Mouse (Mus musculus) G1E (cell line): Measurements from ENCODE around the gene Ubox5.

Source experiments
- CTCF ChIP-seq: IDR thresholded peaks from 2 replicates; pipeline ENCODE4 v1.5.1; 2012; ENCODE audit warnings: low read depth, low read length, inconsistent platforms, mixed read lengths
- GATA1 ChIP-seq: IDR thresholded peaks from 2 replicates; pipeline ENCODE4 v1.6.1; 2012; ENCODE audit warnings: borderline replicate concordance, low read length, inconsistent platforms, mixed read lengths
- GATA2 ChIP-seq: IDR thresholded peaks from 2 replicates; pipeline ENCODE4 v1.6.1; 2012; ENCODE audit warnings: low read depth, low read length, inconsistent platforms, borderline replicate concordance
- POLR2AphosphoS5 ChIP-seq: IDR thresholded peaks from 2 replicates; pipeline ENCODE4 v1.6.1; 2012; ENCODE audit warnings: low read depth, low read length, inconsistent platforms; ENCODE audit not compliant: insufficient replicate concordance
- TAL1 ChIP-seq: conservative IDR thresholded peaks from 2 replicates; pipeline ENCODE4 v1.6.1; 2012; ENCODE audit warnings: low read depth, low read length, inconsistent platforms, mixed read lengths

GRCm38 (mm10) chr2:130575873-130576272 lies 54.0 kb downstream of the Ubox5 start, which contains the start of gene Oxt:
- no peak for TF ChIP-seq GATA1
- no peak for TF ChIP-seq CTCF
- no peak for TF ChIP-seq POLR2AphosphoS5
- TF ChIP-seq TAL1: no peak
- no peak for TF ChIP-seq GATA2
